Mouse (Mus musculus): ENCODE measurements at regions not wholly inside any gene's neighbourhood (a gene's known extent, or its start where the extent isn't known, plus 50 kb on each side); places are given as distances from the start of the nearest gene placed in this dataset.

DNA sequence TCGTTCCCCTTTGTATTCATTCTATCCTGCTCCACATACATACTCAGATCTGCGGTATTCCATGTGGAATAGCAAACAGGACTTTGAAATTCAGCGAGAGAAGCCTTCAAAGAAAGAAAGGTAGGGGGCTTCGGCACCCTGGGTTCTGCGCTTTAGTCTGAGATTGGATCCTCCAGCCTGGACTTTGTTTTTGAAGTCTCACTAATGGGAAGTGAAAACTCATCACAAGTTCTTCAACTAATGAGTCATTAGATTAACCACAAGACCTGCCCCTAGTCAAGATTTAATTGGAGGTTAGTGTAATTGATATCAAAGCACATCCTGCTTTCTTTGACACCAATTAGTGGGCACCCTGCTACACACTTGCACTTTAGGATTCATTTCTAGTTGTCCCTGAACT, 492.5 kb upstream of the Zfp960 start:
- no peak for DNase-seq (ENCODE audit: low read depth, low spot score)

DNA sequence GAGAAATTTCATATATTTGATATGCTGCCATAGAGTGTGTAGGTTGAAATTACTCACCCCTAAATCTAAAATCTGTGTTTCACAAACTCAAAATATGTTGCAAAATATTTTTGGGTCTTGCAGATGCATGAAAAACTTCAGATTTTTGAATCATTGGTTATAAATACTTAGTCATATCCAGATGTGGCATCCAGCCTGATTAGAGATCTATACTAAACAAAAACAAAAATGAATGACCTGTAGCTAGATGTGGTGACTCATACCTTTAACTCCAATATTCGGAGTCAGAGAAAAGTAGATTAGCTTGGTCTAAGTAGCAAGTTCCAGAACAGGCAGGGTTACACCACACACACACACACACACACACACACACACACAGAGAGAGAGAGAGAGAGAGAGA, 475.1 kb upstream of the Zfp960 start:
- Histone ChIP-seq H3K9me3 (ENCODE audit: control insufficient read depth, insufficient read depth, low read depth, low read length) (no peaks in the 10 kb centered on the region), H3K36me3 (ENCODE audit: control insufficient read depth, insufficient read depth, low read length, poor library complexity, severe bottlenecking) (no peaks in the 10 kb centered on the region), H3K9ac (ENCODE audit: insufficient read depth, low read depth, low read length, poor library complexity, severe bottlenecking) (no peak overlapping the region), H3K4me3 (ENCODE audit: insufficient read depth in 1 of 2, low read depth in 1 of 2, low read length in 2 of 2, poor library complexity in 1 of 2, severe bottlenecking in 1 of 2) (no peak overlapping the region), H3K27ac (ENCODE audit: insufficient read depth, low read depth, low read length, poor library complexity, severe bottlenecking) (no peak overlapping the region), H3K4me1 (ENCODE audit: control insufficient read depth in 2 of 2, insufficient read depth in 2 of 2, low read length in 2 of 2, poor library complexity in 1 of 2) (no peaks in the 10 kb centered on the region)
- no peak for TF ChIP-seq ZNF384 (IDR thresholded peaks at IDR 0.05; ENCODE audit: low read depth, low read length)
- TF ChIP-seq CHD2 (IDR thresholded peaks at IDR 0.05; ENCODE audit: low read depth, low read length): no peak
- no peak for TF ChIP-seq HCFC1 (IDR thresholded peaks at IDR 0.05; ENCODE audit: borderline replicate concordance, insufficient read depth, low read length)
- no peak for TF ChIP-seq MAFK (IDR thresholded peaks at IDR 0.05; ENCODE audit: insufficient read depth, low read depth, low read length)
- TF ChIP-seq ZC3H11A (IDR thresholded peaks at IDR 0.05; ENCODE audit: borderline replicate concordance, low read depth, low read length): no peak
- no peak for DNase-seq (ENCODE audit: low read depth, low spot score)
- in situ Hi-C loops (cut with MboI; ENCODE audit: low sequenced_read_pairs in 2 of 2, unreplicated experiment in 2 of 2): no loop called here

More for the DNA sequence above, 492.5 kb upstream of the Zfp960 start:
- Histone ChIP-seq H3K9me3 (ENCODE audit: control insufficient read depth, insufficient read depth, low read depth, low read length) (no peaks in the 10 kb centered on the region), H3K9ac (ENCODE audit: insufficient read depth, low read depth, low read length, poor library complexity, severe bottlenecking) (no peak overlapping the region), H3K4me1 (ENCODE audit: control insufficient read depth in 2 of 2, insufficient read depth in 2 of 2, low read length in 2 of 2, poor library complexity in 1 of 2) (no peaks in the 10 kb centered on the region), H3K4me3 (ENCODE audit: insufficient read depth in 1 of 2, low read depth in 1 of 2, low read length in 2 of 2, poor library complexity in 1 of 2, severe bottlenecking in 1 of 2) (no peak overlapping the region), H3K27ac (ENCODE audit: insufficient read depth, low read depth, low read length, poor library complexity, severe bottlenecking) (no peak overlapping the region), H3K36me3 (ENCODE audit: control insufficient read depth, insufficient read depth, low read length, poor library complexity, severe bottlenecking) (no peaks in the 10 kb centered on the region)
- in situ Hi-C loops (cut with MboI; ENCODE audit: low sequenced_read_pairs in 2 of 2, unreplicated experiment in 2 of 2): no loop called here
- TF ChIP-seq ZNF384 (IDR thresholded peaks at IDR 0.05; ENCODE audit: low read depth, low read length) (no peak), ZC3H11A (IDR thresholded peaks at IDR 0.05; ENCODE audit: borderline replicate concordance, low read depth, low read length) (no peak), HCFC1 (IDR thresholded peaks at IDR 0.05; ENCODE audit: borderline replicate concordance, insufficient read depth, low read length) (no peak), MAFK (IDR thresholded peaks at IDR 0.05; ENCODE audit: insufficient read depth, low read depth, low read length) (no peak), CHD2 (IDR thresholded peaks at IDR 0.05; ENCODE audit: low read depth, low read length) (no peak)

DNA sequence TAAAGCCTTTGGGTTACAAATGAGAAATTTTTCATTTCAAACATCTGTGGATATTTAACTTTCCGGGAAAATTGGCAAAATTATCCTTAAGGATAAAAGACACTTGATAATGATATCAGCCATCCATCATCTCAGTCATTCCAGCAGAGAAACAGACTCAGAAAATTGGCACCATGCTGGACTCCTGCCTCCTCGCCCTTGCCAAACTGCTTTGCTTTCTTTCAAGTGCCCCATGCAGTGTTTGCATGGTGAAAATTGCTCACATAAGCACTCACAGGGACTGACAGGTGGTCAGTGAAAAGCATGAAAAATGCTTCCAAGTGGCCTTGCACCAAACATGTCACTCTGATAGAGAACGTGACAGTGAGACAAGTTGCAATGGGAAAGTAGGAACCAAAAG, 464.2 kb upstream of the Zfp960 start:
- in situ Hi-C loops (cut with MboI; ENCODE audit: low sequenced_read_pairs in 2 of 2, unreplicated experiment in 2 of 2): no loop called here
- DNase-seq (ENCODE audit: low read depth, low spot score): no peak
- TF ChIP-seq ZC3H11A (IDR thresholded peaks at IDR 0.05; ENCODE audit: borderline replicate concordance, low read depth, low read length) (no peak), ZNF384 (IDR thresholded peaks at IDR 0.05; ENCODE audit: low read depth, low read length) (no peak), HCFC1 (IDR thresholded peaks at IDR 0.05; ENCODE audit: borderline replicate concordance, insufficient read depth, low read length) (no peak), CHD2 (IDR thresholded peaks at IDR 0.05; ENCODE audit: low read depth, low read length) (no peak), MAFK (IDR thresholded peaks at IDR 0.05; ENCODE audit: insufficient read depth, low read depth, low read length) (no peak)

DNA sequence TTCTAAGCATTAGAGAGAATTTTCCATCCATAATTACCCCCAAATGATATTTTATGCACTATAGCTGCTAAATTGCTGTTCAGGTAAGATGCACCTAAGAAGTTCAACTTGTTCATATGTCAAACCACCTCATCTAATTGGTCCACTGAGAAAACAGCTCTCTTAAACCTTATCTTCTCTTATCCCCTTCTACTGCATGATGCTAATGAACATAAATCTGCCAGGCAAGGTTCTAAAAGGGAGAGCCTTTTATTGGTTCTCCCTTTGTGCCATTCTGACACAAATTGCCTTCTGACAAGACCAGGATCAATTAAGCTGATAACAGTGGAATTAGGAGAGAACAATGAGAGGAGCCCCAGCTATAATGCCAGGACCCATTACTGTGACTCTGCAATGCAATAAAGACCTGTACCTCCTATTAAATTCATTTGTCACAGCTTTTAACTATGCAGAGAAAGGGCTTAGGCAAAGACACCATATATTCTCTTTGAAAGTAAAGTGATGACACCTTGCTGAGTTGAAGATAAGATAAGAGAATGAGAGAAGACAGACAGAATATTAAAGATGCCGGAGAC, 451.4 kb upstream of the Zfp960 start:
- Histone ChIP-seq H3K9ac (ENCODE audit: insufficient read depth, low read depth, low read length, poor library complexity, severe bottlenecking) (no peak overlapping the region), H3K4me1 (ENCODE audit: control insufficient read depth in 2 of 2, insufficient read depth in 2 of 2, low read length in 2 of 2, poor library complexity in 1 of 2) (no peaks in the 10 kb centered on the region), H3K36me3 (ENCODE audit: control insufficient read depth, insufficient read depth, low read length, poor library complexity, severe bottlenecking) (no peaks in the 10 kb centered on the region), H3K9me3 (ENCODE audit: control insufficient read depth, insufficient read depth, low read depth, low read length) (0 out of 2 replicates have a peak, but pooled peaks cover 2% of the 10 kb centered on the region), H3K4me3 (ENCODE audit: insufficient read depth in 1 of 2, low read depth in 1 of 2, low read length in 2 of 2, poor library complexity in 1 of 2, severe bottlenecking in 1 of 2) (no peak overlapping the region), H3K27ac (ENCODE audit: insufficient read depth, low read depth, low read length, poor library complexity, severe bottlenecking) (no peak overlapping the region)
- in situ Hi-C loops (cut with MboI; ENCODE audit: low sequenced_read_pairs in 2 of 2, unreplicated experiment in 2 of 2): no loop called here
- no peak for TF ChIP-seq MAFK (IDR thresholded peaks at IDR 0.05; ENCODE audit: insufficient read depth, low read depth, low read length)
- no peak for TF ChIP-seq CHD2 (IDR thresholded peaks at IDR 0.05; ENCODE audit: low read depth, low read length)
- TF ChIP-seq ZC3H11A (IDR thresholded peaks at IDR 0.05; ENCODE audit: borderline replicate concordance, low read depth, low read length): no peak
- TF ChIP-seq ZNF384 (IDR thresholded peaks at IDR 0.05; ENCODE audit: low read depth, low read length): no peak
- TF ChIP-seq HCFC1 (IDR thresholded peaks at IDR 0.05; ENCODE audit: borderline replicate concordance, insufficient read depth, low read length): no peak
- DNase-seq (ENCODE audit: low read depth, low spot score): no peak

More for the DNA sequence above, 464.2 kb upstream of the Zfp960 start:
- no peak overlapping the region for H3K4me3 ChIP-seq (ENCODE audit: insufficient read depth in 1 of 2, low read depth in 1 of 2, low read length in 2 of 2, poor library complexity in 1 of 2, severe bottlenecking in 1 of 2)
- no peak overlapping the region for H3K27ac ChIP-seq (ENCODE audit: insufficient read depth, low read depth, low read length, poor library complexity, severe bottlenecking)
- H3K4me1 ChIP-seq (ENCODE audit: control insufficient read depth in 2 of 2, insufficient read depth in 2 of 2, low read length in 2 of 2, poor library complexity in 1 of 2): no peaks in the 10 kb centered on the region
- H3K36me3 ChIP-seq (ENCODE audit: control insufficient read depth, insufficient read depth, low read length, poor library complexity, severe bottlenecking): no peaks in the 10 kb centered on the region
- H3K9me3 ChIP-seq (ENCODE audit: control insufficient read depth, insufficient read depth, low read depth, low read length): no peaks in the 10 kb centered on the region
- no peak overlapping the region for H3K9ac ChIP-seq (ENCODE audit: insufficient read depth, low read depth, low read length, poor library complexity, severe bottlenecking)

All from ES-E14 (cell line).